Mouse (Mus musculus): ENCODE measurements around the gene Cyth1. TPM values are rescaled to one million over a fixed set of nuclear protein-coding genes. Genes with fewer than 3 reads are reported as not detected.

Gene Cyth1
- total and polyA plus RNA-seq, 3 experiments, result 30.7 to 56.0 (median 54.1) TPM

- Histone ChIP-seq H3K27me3 (ENCODE audit: control insufficient read depth, insufficient read depth, low read length) (no peaks in the 10 kb centered on the region), H3K79me2 (replicated peaks; ENCODE audit: control insufficient read depth, insufficient read depth, low read length) (no peaks in the 10 kb centered on the region), H3K9ac (ENCODE audit: low read depth, low read length) (no peak overlapping the region), H3K27ac (no peak overlapping the region), H3K4me1 (ENCODE audit: control insufficient read depth, insufficient read depth, low read length) (peaks cover 12% of the 10 kb centered on the region), H3K4me3 (no peak overlapping the region), H3K36me3 (ENCODE audit: control insufficient read depth, insufficient read depth, low read length) (no peaks in the 10 kb centered on the region; the same call in 1 of the 2 replicates)
- WGBS, result 75% methylated on average over 5 of the region's 5 CpGs
- no peak for DNase-seq
- TF ChIP-seq EP300 (IDR thresholded peaks at IDR 0.05; ENCODE audit: insufficient read depth, low read depth, low read length) (no peak), CTCF (IDR thresholded peaks at IDR 0.05) (no peak), POLR2A (IDR thresholded peaks at IDR 0.05; ENCODE audit: insufficient read depth, low read depth, low read length) (no peak)
- intact Hi-C loops (cut with DNase I), result loop anchor here (5.0 kb wide), 1 partner anchor 70 kb away; no protein-coding TSS in a partner anchor
Measured at GRCm38 (mm10) chr11:118172768-118173167, 75.6 kb downstream of the Cyth1 start.

- no peaks in the 10 kb centered on the region for H3K27me3 ChIP-seq (ENCODE audit: control insufficient read depth, insufficient read depth, low read length)
- DNase-seq, result peak; percentile 47 to 50
- WGBS, result 50% methylated on average over 5 of the region's 5 CpGs
- H3K79me2 ChIP-seq (replicated peaks; ENCODE audit: control insufficient read depth, insufficient read depth, low read length), result no peaks in the 10 kb centered on the region
- no peak overlapping the region for H3K27ac ChIP-seq
- TF ChIP-seq CTCF (IDR thresholded peaks at IDR 0.05) (no peak), POLR2A (IDR thresholded peaks at IDR 0.05; ENCODE audit: insufficient read depth, low read depth, low read length) (no peak), EP300 (IDR thresholded peaks at IDR 0.05; ENCODE audit: insufficient read depth, low read depth, low read length) (no peak)
- intact Hi-C loops (cut with DNase I), result loop anchor here (5.0 kb wide), 1 partner anchor 68 kb away; no protein-coding TSS in a partner anchor
- H3K4me3 ChIP-seq, result no peak overlapping the region
- no peaks in the 10 kb centered on the region; the same call in 1 of the 2 replicates for H3K36me3 ChIP-seq (ENCODE audit: control insufficient read depth, insufficient read depth, low read length)
- H3K9ac ChIP-seq (ENCODE audit: low read depth, low read length), result no peak overlapping the region
- H3K4me1 ChIP-seq (ENCODE audit: control insufficient read depth, insufficient read depth, low read length), result peaks cover 12% of the 10 kb centered on the region
Measured at GRCm38 (mm10) chr11:118170333-118170732, 78.1 kb downstream of the Cyth1 start.

DNA sequence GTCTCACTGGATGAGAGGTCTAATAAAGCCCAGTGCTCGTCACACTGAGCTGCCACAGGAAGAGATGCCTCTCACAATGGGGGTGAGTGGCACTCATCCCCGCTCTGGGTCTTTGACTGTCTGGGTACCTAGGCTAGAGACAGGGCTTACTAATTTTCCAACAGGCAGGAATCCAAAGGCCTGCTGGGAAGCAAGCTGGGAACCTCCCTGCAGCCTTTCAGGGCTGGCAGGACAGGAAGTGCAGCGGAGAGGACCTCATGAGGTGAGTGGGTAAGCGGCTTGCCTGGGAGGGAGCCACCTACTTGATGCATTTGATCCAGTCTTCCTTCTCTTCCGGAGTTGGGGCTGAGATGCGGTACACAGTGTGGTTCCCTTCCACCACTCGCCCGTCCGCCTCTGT, 79.7 kb downstream of the Cyth1 start:
- Histone ChIP-seq H3K9ac (ENCODE audit: low read depth, low read length) (no peak overlapping the region), H3K27me3 (ENCODE audit: control insufficient read depth, insufficient read depth, low read length) (no peaks in the 10 kb centered on the region), H3K27ac (no peak overlapping the region), H3K4me3 (no peak overlapping the region), H3K79me2 (replicated peaks; ENCODE audit: control insufficient read depth, insufficient read depth, low read length) (no peaks in the 10 kb centered on the region), H3K4me1 (ENCODE audit: control insufficient read depth, insufficient read depth, low read length) (peaks cover 10% of the 10 kb centered on the region), H3K36me3 (ENCODE audit: control insufficient read depth, insufficient read depth, low read length) (no peaks in the 10 kb centered on the region; the same call in 1 of the 2 replicates)
- intact Hi-C loops (cut with DNase I), result no loop called here
- DNase-seq, result no peak
- 83% methylated on average over 9 of the region's 9 CpGs for WGBS
- TF ChIP-seq EP300 (IDR thresholded peaks at IDR 0.05; ENCODE audit: insufficient read depth, low read depth, low read length), result no peak
- TF ChIP-seq POLR2A (IDR thresholded peaks at IDR 0.05; ENCODE audit: insufficient read depth, low read depth, low read length), result no peak
- no peak for TF ChIP-seq CTCF (IDR thresholded peaks at IDR 0.05)

GRCm38 (mm10) chr11:118166626-118167025, 81.8 kb downstream of the Cyth1 start:
- Histone ChIP-seq H3K27ac (no peak overlapping the region), H3K36me3 (ENCODE audit: control insufficient read depth, insufficient read depth, low read length) (no peaks in the 10 kb centered on the region; the same call in 1 of the 2 replicates), H3K9ac (ENCODE audit: low read depth, low read length) (no peak overlapping the region), H3K79me2 (replicated peaks; ENCODE audit: control insufficient read depth, insufficient read depth, low read length) (no peaks in the 10 kb centered on the region), H3K4me3 (no peak overlapping the region), H3K27me3 (ENCODE audit: control insufficient read depth, insufficient read depth, low read length) (no peaks in the 10 kb centered on the region), H3K4me1 (ENCODE audit: control insufficient read depth, insufficient read depth, low read length) (peaks cover 7% of the 10 kb centered on the region)
- no peak for DNase-seq
- intact Hi-C loops (cut with DNase I), result no loop called here
- 92% methylated on average over 5 of the region's 5 CpGs for WGBS
- TF ChIP-seq EP300 (IDR thresholded peaks at IDR 0.05; ENCODE audit: insufficient read depth, low read depth, low read length), result no peak
- TF ChIP-seq POLR2A (IDR thresholded peaks at IDR 0.05; ENCODE audit: insufficient read depth, low read depth, low read length), result no peak
- TF ChIP-seq CTCF (IDR thresholded peaks at IDR 0.05), result no peak

- DNase-seq, result no peak
- no peak overlapping the region for H3K9ac ChIP-seq (ENCODE audit: low read depth, low read length)
- H3K79me2 ChIP-seq (replicated peaks; ENCODE audit: control insufficient read depth, insufficient read depth, low read length), result no peaks in the 10 kb centered on the region
- intact Hi-C loops (cut with DNase I), result no loop called here
- H3K27ac ChIP-seq, result no peak overlapping the region
- WGBS, result 78% methylated on average over 11 of the region's 11 CpGs
- no peaks in the 10 kb centered on the region; the same call in 1 of the 2 replicates for H3K36me3 ChIP-seq (ENCODE audit: control insufficient read depth, insufficient read depth, low read length)
- TF ChIP-seq EP300 (IDR thresholded peaks at IDR 0.05; ENCODE audit: insufficient read depth, low read depth, low read length) (no peak), CTCF (IDR thresholded peaks at IDR 0.05) (no peak), POLR2A (IDR thresholded peaks at IDR 0.05; ENCODE audit: insufficient read depth, low read depth, low read length) (no peak)
- H3K4me1 ChIP-seq (ENCODE audit: control insufficient read depth, insufficient read depth, low read length), result peaks cover 7% of the 10 kb centered on the region
- H3K4me3 ChIP-seq, result no peak overlapping the region
- no peaks in the 10 kb centered on the region for H3K27me3 ChIP-seq (ENCODE audit: control insufficient read depth, insufficient read depth, low read length)
Measured at GRCm38 (mm10) chr11:118165681-118166080, 82.7 kb downstream of the Cyth1 start.

GRCm38 (mm10) chr11:118164566-118164965, 83.8 kb downstream of the Cyth1 start:
- H3K27ac ChIP-seq, result no peak overlapping the region
- intact Hi-C loops (cut with DNase I), result no loop called here
- H3K79me2 ChIP-seq (replicated peaks; ENCODE audit: control insufficient read depth, insufficient read depth, low read length), result no peaks in the 10 kb centered on the region
- peaks cover 5% of the 10 kb centered on the region; the same call in 1 of the 2 replicates for H3K4me1 ChIP-seq (ENCODE audit: control insufficient read depth, insufficient read depth, low read length)
- no peak for TF ChIP-seq CTCF (IDR thresholded peaks at IDR 0.05)
- TF ChIP-seq EP300 (IDR thresholded peaks at IDR 0.05; ENCODE audit: insufficient read depth, low read depth, low read length), result no peak
- TF ChIP-seq POLR2A (IDR thresholded peaks at IDR 0.05; ENCODE audit: insufficient read depth, low read depth, low read length), result no peak
- no peak overlapping the region for H3K4me3 ChIP-seq
- H3K27me3 ChIP-seq (ENCODE audit: control insufficient read depth, insufficient read depth, low read length), result no peaks in the 10 kb centered on the region
- 85% methylated on average over 8 of the region's 8 CpGs for WGBS
- no peak overlapping the region for H3K9ac ChIP-seq (ENCODE audit: low read depth, low read length)
- H3K36me3 ChIP-seq (ENCODE audit: control insufficient read depth, insufficient read depth, low read length), result no peaks in the 10 kb centered on the region
- no peak for DNase-seq
